Mouse (Mus musculus) mouse trophoblast stem cell (cell line): Measurements from ENCODE around the gene Mthfd1l.

Source experiments
- in situ Hi-C, 2 experiments: fragments of 300-500 bp; cut with MseI, MboI; formaldehyde crosslinking; loops; 2 replicates in 1 of 2; 3 replicates in 1 of 2; pipeline ENCODE4 v1.15.1; 2025

The Mthfd1l gene

DNA sequence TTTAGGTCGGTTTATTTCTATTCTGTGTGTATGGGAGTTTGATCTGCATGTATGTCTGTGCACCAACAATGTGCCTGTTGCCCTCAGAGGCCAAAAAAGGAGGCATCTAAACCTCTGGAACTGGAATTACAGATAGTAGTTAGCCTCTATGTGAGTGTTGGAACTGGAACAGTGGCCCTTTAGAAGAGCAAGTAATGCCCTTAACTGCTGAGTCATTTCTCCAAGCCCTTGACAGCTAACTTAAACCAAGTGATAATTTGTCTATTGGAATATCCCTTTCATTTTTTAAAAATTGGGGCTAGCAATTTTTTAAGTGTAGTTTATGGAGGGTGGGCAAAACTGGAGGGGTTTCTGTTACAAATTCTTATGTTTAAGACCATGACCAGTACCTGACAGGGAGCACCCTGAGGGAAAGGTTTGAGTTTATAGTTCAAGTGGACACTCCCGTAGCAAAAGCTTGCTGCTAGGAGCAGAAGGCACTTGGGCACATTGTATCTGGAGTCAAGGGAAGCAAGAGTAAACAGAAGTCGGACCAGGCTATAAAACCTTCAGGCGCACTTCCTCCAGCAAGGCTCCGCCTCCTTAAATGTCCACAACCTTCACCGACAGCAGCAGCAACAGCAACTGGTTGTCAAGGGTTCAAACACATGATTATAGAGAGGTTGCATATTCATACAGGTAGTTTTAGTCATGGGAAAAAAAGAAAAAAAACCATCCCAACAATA lies 3.1 kb downstream of the Mthfd1l start:
- in situ Hi-C loops = no loop called here

DNA sequence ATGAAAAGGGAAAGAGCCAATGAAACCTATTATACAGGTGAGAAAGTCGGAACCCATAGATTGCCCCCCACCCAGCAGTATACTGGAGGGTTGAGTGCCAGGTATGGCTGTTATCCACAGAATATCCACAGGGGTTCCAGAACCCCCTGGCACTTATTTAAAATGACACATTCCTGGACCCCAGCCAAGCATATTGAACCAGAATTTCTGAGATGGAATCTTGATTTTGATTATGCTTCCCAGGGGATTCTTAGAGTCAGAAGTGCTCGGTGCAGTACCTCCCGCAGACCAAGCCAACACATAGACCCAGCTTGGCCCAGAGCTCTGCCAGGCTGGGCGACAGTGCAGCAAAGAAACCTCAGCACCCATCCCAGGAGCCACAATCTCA lies 3.7 kb downstream of the Mthfd1l start:
- in situ Hi-C loops = no loop called here

DNA sequence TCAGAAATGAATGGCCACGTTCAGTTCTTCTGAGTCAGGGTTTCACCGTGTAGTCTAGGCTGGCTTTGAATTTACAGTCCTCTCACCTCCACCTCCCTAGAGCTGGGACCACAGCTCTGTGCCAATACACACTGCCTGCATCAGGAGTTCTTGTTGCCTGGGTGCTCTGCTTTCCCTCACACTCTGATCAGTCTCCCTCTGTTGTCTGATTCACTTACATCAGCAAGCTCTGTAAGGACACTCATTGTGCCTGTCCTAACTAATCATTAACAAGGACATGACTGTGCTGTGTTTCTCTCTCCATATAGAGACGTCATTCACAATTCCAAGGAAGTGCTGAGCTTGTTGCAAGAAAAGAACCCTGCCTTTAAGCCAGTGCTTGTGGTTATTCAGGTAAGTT lies 5.4 kb downstream of the Mthfd1l start:
- in situ Hi-C loops = no loop called here

DNA sequence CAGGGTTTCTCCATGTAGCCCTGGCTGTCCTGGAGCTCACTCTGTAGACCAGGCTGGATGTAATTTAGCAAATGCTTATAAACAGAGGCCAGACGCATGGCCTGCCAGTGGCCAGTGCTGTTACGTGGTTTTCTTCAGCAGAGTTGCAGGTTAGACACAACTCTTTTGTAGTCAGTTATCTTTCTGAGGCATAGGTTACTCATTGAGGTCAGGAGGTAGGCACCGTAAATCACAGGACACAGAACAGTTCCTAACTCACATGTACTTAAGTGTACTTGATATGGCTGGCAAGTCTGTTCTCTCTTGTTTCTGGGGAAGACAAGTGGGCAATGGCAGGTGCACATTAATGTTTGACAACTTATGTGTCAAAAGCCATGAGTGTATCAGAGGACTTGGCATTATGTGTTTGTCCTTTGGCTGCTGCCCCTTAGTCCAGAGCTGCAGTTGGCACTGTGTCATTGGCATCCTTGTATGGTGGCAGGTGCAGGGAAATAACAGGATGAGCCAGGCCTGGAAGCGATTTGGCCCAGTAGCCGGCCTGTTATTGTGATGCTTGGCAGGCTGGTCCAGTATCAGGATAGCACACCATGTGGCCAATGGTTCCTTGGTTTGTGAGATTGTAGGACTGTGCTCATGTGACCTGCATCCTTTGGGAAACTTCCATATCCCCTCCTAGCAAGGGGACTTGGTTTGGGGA lies 6.0 kb downstream of the Mthfd1l start:
- in situ Hi-C loops = no loop called here

DNA sequence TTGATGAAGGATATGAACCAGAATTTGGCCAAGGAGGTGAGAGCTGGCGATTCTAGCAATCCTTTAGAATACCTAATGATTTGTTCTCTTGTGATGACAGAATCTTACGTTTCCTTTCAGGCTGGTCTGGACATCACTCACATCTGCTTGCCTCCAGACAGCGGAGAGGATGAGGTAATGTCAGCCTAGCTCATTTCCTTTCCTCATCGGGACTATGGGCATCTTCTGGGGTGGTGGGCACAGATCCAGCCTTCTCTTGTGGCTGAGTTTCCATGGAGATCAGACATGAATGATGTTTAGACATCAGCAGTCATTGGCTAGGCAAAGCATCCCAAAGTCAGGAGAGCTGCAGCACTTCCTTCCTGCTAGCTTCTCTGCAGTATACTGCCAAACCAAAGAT lies 7.3 kb downstream of the Mthfd1l start:
- in situ Hi-C loops = no loop called here

DNA sequence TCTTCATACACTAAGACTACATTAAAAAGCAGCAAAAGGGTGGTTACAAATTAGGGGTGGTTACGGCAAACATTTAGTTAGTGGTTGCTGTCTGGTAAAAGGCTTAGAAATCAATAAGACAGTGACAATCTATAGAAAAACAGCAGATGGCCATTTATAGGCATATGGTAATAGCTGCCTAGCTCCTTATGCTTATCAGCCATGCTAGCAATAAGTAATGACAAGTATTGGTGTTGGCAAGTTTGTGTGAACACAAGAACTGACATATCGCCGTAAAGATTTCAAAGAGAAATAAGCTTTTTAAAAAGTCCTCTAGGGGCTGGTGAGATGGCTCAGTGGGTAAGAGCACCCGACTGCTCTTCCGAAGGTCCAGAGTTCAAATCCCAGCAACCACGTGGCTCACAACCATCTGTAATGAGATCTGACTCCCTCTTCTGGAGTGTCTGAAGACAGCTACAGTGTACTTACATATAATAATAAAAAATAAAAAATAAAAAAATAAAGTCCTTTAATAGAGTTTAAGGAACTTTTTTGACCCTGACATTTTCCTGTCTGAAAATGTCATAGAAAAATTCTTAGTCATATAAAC lies 17.5 kb downstream of the Mthfd1l start:
- in situ Hi-C loops = no loop called here

DNA sequence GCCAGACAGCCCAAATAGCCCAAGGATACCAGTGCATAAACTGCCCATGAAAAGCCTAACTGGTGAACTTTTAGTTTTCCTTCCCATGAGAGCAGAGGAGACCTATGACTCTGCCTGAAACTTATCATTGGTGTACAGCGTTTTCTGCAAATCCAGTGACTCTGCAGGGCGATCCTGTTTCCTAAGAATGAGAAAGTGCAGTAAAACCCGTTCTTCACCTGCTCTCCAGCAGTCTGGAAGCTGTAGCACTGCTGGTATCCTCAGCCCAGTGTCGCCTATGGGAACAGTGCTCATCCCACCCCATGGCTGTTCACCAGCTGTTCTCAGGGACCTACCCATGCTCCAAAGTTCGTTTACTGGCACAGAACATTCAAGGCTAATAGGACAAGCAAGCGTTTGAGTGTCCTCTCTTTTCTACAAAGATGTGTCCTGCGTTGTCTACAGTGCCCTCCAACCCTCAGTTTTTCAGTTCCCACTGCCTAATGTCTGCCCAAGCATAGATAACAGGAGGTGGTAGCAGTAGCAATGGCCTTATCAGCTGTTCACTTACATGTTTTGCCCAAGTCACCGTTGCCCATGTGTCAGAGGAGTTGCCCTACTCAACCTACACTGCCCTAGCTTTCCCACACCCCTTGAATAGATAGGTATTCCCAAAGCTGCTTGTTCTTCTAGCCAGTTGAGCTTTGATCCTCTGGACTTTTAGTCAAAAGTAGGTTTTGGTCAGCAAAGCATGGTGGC lies 20.6 kb downstream of the Mthfd1l start:
- in situ Hi-C loops = no loop called here

DNA sequence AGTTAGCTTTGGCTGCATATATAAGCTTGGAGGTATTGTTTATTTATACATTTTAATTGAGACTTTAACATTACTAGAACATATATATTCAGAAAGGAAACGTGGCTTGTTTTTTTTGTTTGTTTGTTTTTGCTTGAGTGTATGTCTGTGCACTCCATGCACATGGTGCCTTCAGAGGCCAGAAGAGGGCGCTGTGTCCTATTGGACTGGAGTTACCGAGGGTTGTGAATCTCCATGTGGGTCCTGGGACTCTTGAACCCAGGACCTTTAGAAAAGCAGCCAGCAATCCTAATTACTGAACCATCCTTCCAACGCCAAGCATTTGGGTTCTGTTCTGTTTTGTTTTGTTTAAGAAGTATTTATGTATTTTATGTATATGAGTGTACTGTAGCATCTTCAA lies 22.4 kb downstream of the Mthfd1l start:
- in situ Hi-C loops = no loop called here

DNA sequence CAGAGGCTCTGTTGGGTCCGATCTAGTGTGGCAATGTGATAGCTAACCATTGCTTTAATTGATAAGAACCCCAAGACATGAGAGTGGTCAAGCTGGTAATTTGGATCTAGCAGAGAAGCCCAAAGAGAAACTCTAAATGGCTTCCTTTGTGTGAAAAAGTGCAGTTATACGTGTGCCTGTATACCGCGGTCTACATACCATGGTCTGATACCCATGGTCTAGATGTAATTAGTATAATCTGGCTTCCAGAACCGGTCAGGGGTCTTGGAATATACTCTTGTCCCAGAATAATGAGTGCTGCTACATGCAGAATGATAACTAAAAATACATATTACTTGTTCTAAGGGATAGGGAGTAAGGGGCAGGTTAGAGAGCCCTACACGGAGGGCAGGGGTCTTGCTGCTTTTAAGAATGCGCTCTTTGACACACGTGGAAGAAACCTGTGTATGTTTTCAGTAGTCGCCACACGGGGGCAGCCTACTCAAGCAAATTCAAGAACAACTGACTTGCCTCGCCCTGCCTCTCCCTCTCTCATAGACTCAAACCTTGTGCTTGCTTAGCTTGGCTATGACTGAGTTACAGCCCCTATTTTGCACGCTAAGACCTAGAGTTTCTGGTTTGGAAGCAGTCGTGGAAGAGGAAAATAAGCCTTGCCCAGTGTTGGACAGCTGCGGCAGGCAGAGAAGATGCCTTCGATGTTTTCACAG lies 23.4 kb downstream of the Mthfd1l start:
- in situ Hi-C loops = no loop called here

DNA sequence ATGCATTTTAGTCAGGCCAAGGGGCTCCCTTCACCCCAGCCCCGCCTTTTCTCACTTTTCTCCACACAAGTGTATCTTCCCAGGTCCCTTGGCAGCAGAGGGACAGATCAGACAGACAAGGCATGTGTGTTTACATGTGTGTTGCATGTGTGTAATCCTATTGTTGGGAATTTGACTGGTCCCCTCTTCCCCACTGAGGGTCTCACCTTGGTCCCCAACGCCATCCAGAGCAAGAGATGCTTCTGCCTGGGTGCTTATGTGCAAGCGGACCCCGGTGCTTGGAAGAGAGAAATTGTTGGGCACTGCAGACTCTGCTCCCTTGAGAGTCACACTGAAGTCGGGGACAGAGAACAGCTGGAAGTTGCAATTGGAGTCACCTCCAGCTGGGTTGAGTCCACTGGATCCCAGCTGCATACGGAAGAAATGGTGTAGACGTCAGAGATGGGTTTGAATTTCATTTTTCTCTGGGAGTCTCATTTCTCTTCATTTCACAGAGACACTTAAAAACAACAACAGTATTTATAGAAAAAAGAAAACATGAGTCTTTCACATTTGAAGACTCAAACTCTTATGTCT lies 25.0 kb downstream of the Mthfd1l start:
- in situ Hi-C loops = no loop called here

DNA sequence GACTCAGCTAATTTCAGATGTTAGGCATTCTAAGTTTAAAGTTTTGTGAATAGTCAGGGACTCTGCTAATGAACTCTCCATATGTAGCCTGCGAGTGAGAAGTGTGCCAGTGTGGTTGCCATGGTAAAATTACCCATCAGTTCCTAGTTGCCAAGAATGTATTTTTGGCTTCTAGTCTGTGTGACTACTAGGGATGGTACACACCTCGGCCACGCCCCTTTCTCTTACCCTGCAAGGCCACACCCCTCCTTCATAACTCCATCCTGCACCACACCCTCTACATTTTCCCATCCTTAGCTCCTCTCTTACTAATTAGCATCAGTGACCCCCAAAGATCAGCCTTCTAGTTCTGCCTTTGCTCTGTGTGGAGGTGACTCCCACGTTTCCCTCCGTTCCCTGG lies 29.8 kb downstream of the Mthfd1l start:
- in situ Hi-C loops = no loop called here

DNA sequence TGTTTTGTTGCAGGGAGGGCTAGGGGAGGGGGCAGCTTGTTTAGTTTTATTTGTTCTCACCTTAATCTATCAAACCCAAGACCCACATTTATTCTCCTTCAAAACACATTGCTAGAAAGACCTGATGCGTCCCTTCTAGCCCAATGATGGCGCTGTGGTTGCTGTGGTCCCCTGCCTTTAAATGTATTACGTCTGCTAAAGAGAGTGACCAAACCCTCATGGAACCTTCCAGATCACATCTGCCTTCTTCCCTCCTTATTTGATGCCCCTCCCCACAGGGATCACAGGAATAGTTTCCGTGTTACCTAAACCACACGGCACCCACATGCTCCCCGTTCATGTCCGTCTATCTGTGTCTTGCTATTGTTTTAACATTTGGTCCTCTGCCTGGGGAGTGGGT lies 32.3 kb downstream of the Mthfd1l start:
- in situ Hi-C loops = no loop called here

DNA sequence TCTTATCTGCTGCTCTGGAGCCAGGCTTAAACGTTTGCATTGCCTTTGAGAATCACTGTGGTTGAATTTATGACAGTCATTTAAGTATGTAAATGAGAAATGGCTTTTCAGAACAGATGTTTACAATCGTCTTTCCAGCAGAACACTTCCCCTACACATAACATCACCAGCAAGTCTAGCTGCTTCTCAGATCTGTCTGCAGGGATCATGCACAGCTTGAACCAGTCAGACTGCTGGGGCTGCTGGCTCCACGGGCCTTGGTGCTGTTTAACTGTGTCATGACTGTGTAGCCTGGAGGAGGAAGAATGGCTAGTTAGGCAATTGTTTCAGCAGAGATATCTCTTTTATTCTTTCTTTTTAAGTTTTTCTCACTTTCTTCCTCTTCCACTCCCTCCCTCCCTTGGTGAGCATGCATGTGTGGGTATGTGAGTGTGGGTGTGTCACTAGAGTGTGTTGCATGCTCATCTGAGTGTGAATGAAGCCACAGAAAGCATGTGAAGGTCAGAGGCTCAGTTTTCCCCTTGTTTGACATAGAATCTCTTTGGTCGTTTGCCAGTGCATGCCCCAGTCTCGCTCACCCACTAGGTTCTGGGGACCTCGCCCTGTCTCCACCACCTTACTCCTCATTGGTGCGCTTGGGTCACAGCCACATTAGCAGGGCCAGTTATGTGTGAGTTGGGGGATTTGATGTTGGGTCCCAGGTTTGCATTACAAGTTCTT lies 33.5 kb downstream of the Mthfd1l start:
- in situ Hi-C loops = no loop called here

DNA sequence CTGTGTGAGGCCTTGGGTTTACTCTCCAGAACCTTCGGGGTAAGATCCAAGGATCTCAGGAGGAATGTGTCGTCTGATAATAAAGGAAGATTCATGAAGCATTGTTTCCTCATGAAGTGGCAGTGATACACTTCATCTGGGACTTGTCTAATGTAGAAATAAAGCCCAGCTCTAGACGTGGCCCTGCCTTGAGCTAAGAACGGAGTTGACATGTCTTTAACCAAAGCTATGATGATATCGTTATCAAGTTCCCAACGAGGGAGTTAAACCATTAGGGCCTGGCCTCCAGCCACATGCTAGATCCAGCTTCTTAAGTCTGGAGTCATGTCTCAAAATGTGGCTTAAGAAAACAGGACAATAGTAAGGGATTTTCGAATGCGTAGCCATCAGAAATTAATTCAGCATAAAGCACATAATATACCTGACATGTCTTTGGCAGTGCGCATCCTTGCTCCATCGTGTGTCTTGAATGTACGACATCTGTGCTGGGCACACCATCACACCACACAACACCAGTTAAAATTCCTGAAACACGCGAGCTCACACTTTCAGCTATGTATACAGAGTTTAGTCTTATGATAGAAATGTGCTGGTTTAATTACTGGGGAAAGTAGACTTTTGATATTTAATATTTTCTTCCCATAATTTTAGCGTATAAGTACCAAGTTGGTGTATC lies 49.8 kb downstream of the Mthfd1l start:
- in situ Hi-C loops = no loop called here

DNA sequence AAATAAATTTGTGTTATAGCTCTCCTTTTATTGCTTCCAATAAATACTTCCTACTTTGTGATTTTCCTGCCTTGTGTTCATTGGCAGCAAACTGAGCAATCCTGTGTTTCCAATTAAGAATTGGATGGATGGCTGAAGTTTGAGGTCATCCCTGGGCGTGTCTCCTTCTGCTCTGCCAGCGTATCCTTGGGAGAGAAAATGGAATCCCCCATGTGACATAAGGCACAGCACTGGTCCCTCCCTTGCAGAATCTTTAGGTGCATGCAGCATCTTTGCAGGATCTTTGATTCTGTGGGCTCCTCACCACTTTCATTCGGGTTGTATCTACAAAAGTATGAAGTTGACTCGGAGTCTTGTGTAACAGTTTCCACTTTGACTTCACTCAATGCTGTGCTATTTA lies 53.7 kb downstream of the Mthfd1l start:
- in situ Hi-C loops = loop anchor here in 1 of 2 experiments (25.0 kb wide), 1 partner anchor 311 kb away; no protein-coding TSS in a partner anchor

DNA sequence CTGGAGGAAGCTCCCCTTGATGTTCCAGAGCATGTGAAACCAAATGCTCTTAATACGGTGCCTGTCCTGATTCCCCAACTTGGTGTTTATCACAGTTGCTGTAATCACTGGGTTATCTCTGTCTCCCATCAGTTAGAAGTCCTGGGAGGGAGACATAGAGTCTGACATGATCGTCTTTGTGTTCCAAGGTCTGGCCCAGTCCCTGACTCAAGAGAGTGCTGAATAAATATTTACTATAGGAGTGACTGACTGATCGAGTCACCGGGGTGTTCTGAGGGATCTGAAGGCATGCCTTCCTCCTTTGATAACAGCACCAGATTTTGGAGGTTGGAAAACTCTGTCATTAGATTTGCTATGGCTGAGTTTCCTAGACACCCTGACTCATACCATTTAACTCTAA lies 54.5 kb downstream of the Mthfd1l start:
- in situ Hi-C loops = loop anchor here in 1 of 2 experiments (25.0 kb wide), 1 partner anchor 310 kb away; no protein-coding TSS in a partner anchor

DNA sequence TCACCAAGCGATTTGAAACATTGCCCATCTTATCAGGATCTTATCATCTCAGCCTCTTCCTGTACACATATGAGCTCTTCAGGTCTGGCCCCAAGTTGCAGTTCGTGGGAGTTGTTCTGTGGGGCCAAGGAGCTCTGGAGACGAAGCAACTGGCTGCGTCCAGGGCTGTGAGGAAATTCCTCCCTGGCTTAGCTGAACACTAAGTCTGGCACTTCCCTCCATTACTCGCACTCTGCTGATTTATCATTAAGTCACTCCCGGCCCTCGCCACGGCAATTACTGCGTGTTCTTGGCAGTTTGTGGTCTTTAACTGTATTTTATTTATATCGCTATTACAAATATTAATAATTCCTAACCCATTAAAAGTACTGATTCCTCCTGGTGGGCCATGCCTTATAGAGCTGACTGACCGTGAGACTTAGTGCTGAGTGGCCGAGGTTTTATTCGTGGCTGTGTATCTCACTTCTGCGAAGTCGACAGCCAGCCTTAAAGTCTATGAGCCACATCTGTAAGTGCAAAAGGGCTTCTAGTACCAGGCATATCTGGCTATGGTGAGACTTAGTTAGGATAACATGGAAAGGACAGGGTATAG lies 56.0 kb downstream of the Mthfd1l start:
- in situ Hi-C loops = loop anchor here in 1 of 2 experiments (25.0 kb wide), 1 partner anchor 308 kb away; no protein-coding TSS in a partner anchor

DNA sequence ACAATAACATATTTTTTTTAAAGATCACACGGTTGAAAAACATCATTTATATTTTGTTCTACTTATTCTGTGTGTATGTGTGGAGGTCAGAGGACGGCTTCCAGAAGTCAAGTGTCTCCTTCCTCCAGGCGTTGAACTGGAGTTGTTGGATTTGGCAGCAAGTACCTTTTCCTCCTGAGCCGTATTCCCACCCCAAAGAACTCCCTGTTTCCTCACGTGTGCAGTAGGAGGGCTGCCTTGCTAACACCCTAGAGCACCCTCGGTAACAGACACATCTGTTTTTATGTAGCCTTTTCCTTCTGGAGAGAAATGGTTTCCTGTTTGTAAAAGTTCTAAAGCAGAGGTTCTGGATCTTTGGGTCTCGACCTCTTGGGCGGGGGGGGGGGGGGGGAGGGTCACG lies 60.8 kb downstream of the Mthfd1l start:
- in situ Hi-C loops = loop anchor here in 1 of 2 experiments (25.0 kb wide), 1 partner anchor 304 kb away; no protein-coding TSS in a partner anchor

DNA sequence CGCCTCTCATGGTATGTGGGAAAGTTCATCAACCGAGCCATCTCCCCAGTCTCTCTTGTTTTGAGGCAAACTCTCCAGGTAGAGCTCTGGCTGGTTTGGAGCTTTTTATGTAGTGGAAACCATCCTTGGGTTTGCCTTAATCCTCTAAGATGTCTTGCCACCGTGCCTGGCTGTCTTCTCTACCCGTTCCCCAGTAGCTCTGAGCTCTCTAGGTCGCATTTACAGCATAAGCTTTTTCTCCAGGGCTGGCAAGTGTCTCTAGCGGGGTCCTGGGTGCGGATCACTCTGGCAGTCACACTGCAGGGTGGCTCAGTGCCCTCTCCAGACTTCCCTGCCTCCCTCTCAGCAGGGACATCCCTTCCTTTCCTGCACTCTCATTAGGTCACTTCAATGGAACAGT lies 63.6 kb downstream of the Mthfd1l start:
- in situ Hi-C loops = loop anchor here in 1 of 2 experiments (25.0 kb wide), 1 partner anchor 301 kb away; no protein-coding TSS in a partner anchor
